Mouse (Mus musculus): ENCODE measurements at regions not wholly inside any gene's neighbourhood (a gene's known extent, or its start where the extent isn't known, plus 50 kb on each side); places are given as distances from the start of the nearest gene placed in this dataset.

- H3K27ac ChIP-seq (replicated peaks; ENCODE audit: low read depth, low read length) = no peak overlapping the region
- no peaks in the 10 kb centered on the region for H3K4me1 ChIP-seq (ENCODE audit: control insufficient read depth, insufficient read depth, low read length)
- no peak for DNase-seq (ENCODE audit: low spot score)
- no peak for ATAC-seq (ENCODE audit: insufficient number of reproducible peaks, low FRiP score, low TSS enrichment, low read depth)
- H3K9me3 ChIP-seq (ENCODE audit: control insufficient read depth, low read length) = no peaks in the 10 kb centered on the region
- 93% methylated on average over 1 of the region's 1 CpGs for WGBS
- H3K4me2 ChIP-seq (ENCODE audit: low read depth, severe bottlenecking) = no peak overlapping the region
- no peak overlapping the region for H3K4me3 ChIP-seq (ENCODE audit: low read depth, low read length)
- no peak overlapping the region for H3K9ac ChIP-seq (ENCODE audit: low read length)
- H3K36me3 ChIP-seq (ENCODE audit: control insufficient read depth, insufficient read depth, low read length) = no peaks in the 10 kb centered on the region
- H3K27me3 ChIP-seq (ENCODE audit: control insufficient read depth, insufficient read depth, low read length) = no peaks in the 10 kb centered on the region
Measured at GRCm38 (mm10) chr16:7549568-7549967, 875.4 kb downstream of the Tmem114 start.

- no peak overlapping the region for H3K4me3 ChIP-seq (ENCODE audit: low read depth, low read length)
- 49% methylated on average over 4 of the region's 4 CpGs for WGBS
- H3K27me3 ChIP-seq (ENCODE audit: control insufficient read depth, insufficient read depth, low read length) = no peaks in the 10 kb centered on the region
- ATAC-seq (ENCODE audit: insufficient number of reproducible peaks, low FRiP score, low TSS enrichment, low read depth) = no peak
- H3K9ac ChIP-seq (ENCODE audit: low read length) = no peak overlapping the region
- H3K9me3 ChIP-seq (ENCODE audit: control insufficient read depth, low read length) = no peaks in the 10 kb centered on the region
- H3K4me1 ChIP-seq (ENCODE audit: control insufficient read depth, insufficient read depth, low read length) = no peaks in the 10 kb centered on the region
- H3K36me3 ChIP-seq (ENCODE audit: control insufficient read depth, insufficient read depth, low read length) = no peaks in the 10 kb centered on the region
- no peak for DNase-seq (ENCODE audit: low spot score)
- H3K27ac ChIP-seq (replicated peaks; ENCODE audit: low read depth, low read length) = no peak overlapping the region
- H3K4me2 ChIP-seq (ENCODE audit: low read depth, severe bottlenecking) = no peak overlapping the region
Measured at GRCm38 (mm10) chr16:7544067-7544466, 880.9 kb downstream of the Tmem114 start.

- no peaks in the 10 kb centered on the region for H3K36me3 ChIP-seq (ENCODE audit: control insufficient read depth, insufficient read depth, low read length)
- no peaks in the 10 kb centered on the region for H3K9me3 ChIP-seq (ENCODE audit: control insufficient read depth, low read length)
- H3K4me3 ChIP-seq (ENCODE audit: low read depth, low read length) = no peak overlapping the region
- no peak for ATAC-seq (ENCODE audit: insufficient number of reproducible peaks, low FRiP score, low TSS enrichment, low read depth)
- WGBS = 73% methylated on average over 2 of the region's 2 CpGs
- no peak for DNase-seq (ENCODE audit: low spot score)
- H3K27ac ChIP-seq (replicated peaks; ENCODE audit: low read depth, low read length) = no peak overlapping the region
- no peak overlapping the region for H3K9ac ChIP-seq (ENCODE audit: low read length)
- H3K27me3 ChIP-seq (ENCODE audit: control insufficient read depth, insufficient read depth, low read length) = no peaks in the 10 kb centered on the region
- no peak overlapping the region for H3K4me2 ChIP-seq (ENCODE audit: low read depth, severe bottlenecking)
- H3K4me1 ChIP-seq (ENCODE audit: control insufficient read depth, insufficient read depth, low read length) = no peaks in the 10 kb centered on the region; the same call in 1 of the 2 replicates
Measured at GRCm38 (mm10) chr16:7529811-7530210, 895.1 kb downstream of the Tmem114 start.

GRCm38 (mm10) chr16:7528963-7529362 lies 896.0 kb downstream of the Tmem114 start:
- Histone ChIP-seq H3K4me1 (ENCODE audit: control insufficient read depth, insufficient read depth, low read length) (no peaks in the 10 kb centered on the region; the same call in 1 of the 2 replicates), H3K27ac (replicated peaks; ENCODE audit: low read depth, low read length) (no peak overlapping the region), H3K9ac (ENCODE audit: low read length) (no peak overlapping the region), H3K27me3 (ENCODE audit: control insufficient read depth, insufficient read depth, low read length) (no peaks in the 10 kb centered on the region), H3K36me3 (ENCODE audit: control insufficient read depth, insufficient read depth, low read length) (no peaks in the 10 kb centered on the region), H3K4me3 (ENCODE audit: low read depth, low read length) (no peak overlapping the region), H3K9me3 (ENCODE audit: control insufficient read depth, low read length) (no peaks in the 10 kb centered on the region), H3K4me2 (ENCODE audit: low read depth, severe bottlenecking) (no peak overlapping the region)
- ATAC-seq (ENCODE audit: insufficient number of reproducible peaks, low FRiP score, low TSS enrichment, low read depth) = no peak
- DNase-seq (ENCODE audit: low spot score) = no peak
- 31% methylated on average over 5 of the region's 5 CpGs for WGBS

- Histone ChIP-seq H3K27ac (replicated peaks; ENCODE audit: low read depth, low read length) (no peak overlapping the region), H3K36me3 (ENCODE audit: control insufficient read depth, insufficient read depth, low read length) (no peaks in the 10 kb centered on the region), H3K4me3 (ENCODE audit: low read depth, low read length) (no peak overlapping the region), H3K9ac (ENCODE audit: low read length) (no peak overlapping the region), H3K4me1 (ENCODE audit: control insufficient read depth, insufficient read depth, low read length) (no peaks in the 10 kb centered on the region; the same call in 1 of the 2 replicates), H3K27me3 (ENCODE audit: control insufficient read depth, insufficient read depth, low read length) (no peaks in the 10 kb centered on the region), H3K4me2 (ENCODE audit: low read depth, severe bottlenecking) (no peak overlapping the region), H3K9me3 (ENCODE audit: control insufficient read depth, low read length) (no peaks in the 10 kb centered on the region)
- WGBS = 40% methylated on average over 6 of the region's 6 CpGs
- DNase-seq (ENCODE audit: low spot score) (no peak), ATAC-seq (ENCODE audit: insufficient number of reproducible peaks, low FRiP score, low TSS enrichment, low read depth) (no peak)
Measured at GRCm38 (mm10) chr16:7527923-7528776, 896.8 kb downstream of the Tmem114 start.

- no peaks in the 10 kb centered on the region for H3K36me3 ChIP-seq (ENCODE audit: control insufficient read depth, insufficient read depth, low read length)
- no peak overlapping the region for H3K27ac ChIP-seq (replicated peaks; ENCODE audit: low read depth, low read length)
- no peaks in the 10 kb centered on the region for H3K9me3 ChIP-seq (ENCODE audit: control insufficient read depth, low read length)
- 82% methylated on average over 2 of the region's 2 CpGs for WGBS
- H3K4me1 ChIP-seq (ENCODE audit: control insufficient read depth, insufficient read depth, low read length) = no peaks in the 10 kb centered on the region
- ATAC-seq (ENCODE audit: insufficient number of reproducible peaks, low FRiP score, low TSS enrichment, low read depth) (no peak), DNase-seq (ENCODE audit: low spot score) (no peak)
- no peak overlapping the region for H3K4me3 ChIP-seq (ENCODE audit: low read depth, low read length)
- no peak overlapping the region for H3K4me2 ChIP-seq (ENCODE audit: low read depth, severe bottlenecking)
- no peak overlapping the region for H3K9ac ChIP-seq (ENCODE audit: low read length)
- no peaks in the 10 kb centered on the region for H3K27me3 ChIP-seq (ENCODE audit: control insufficient read depth, insufficient read depth, low read length)
Measured at GRCm38 (mm10) chr16:7518711-7519110, 906.2 kb downstream of the Tmem114 start.

All from limb, embryonic 11.5 days (tissue).